Mouse (Mus musculus) MEL (cell line): ENCODE results near the gene Myo5a.

Experiments
- BHLHE40 ChIP-seq: IDR thresholded peaks from 2 replicates; pipeline ENCODE4 v1.6.1; 2012; ENCODE audit warnings: low read depth, mild to moderate bottlenecking, inconsistent platforms, low read length, improper control_type of control experiment, borderline replicate concordance
- CHD1 ChIP-seq: IDR thresholded peaks from 2 replicates; pipeline ENCODE4 v1.6.1; 2012; ENCODE audit warnings: low read depth, mild to moderate bottlenecking, inconsistent platforms, low read length, improper control_type of control experiment
- CHD2 ChIP-seq: IDR thresholded peaks from 2 replicates; pipeline ENCODE4 v1.6.1; 2011; ENCODE audit warnings: low read length, improper control_type of control experiment
- CTCF ChIP-seq, 3 experiments: IDR thresholded peaks in 2 of 3; conservative IDR thresholded peaks in 1 of 3; 2 replicates each; pipeline ENCODE4 v1.5.1; 2011 to 2012; ENCODE audit warnings: low read length in 3 of 3, low read depth in 2 of 3, mild to moderate bottlenecking in 2 of 3, improper control_type of control experiment in 1 of 3, inconsistent platforms in 1 of 3, mixed read lengths in 1 of 3, moderate library complexity in 1 of 3; ENCODE audit not compliant: control insufficient read depth in 1 of 3, insufficient read depth in 1 of 3, poor library complexity in 1 of 3, severe bottlenecking in 1 of 3
- EP300 ChIP-seq, 2 experiments: IDR thresholded peaks; 2 replicates each; pipeline ENCODE4 v1.6.1; 2011; ENCODE audit warnings: improper control_type of control experiment in 2 of 2, low read length in 2 of 2, low read depth in 1 of 2, mild to moderate bottlenecking in 1 of 2
- MXI1 ChIP-seq: IDR thresholded peaks from 2 replicates; pipeline ENCODE4 v1.6.1; 2011; ENCODE audit warnings: mild to moderate bottlenecking, low read depth, low read length, improper control_type of control experiment
- NELFE ChIP-seq: IDR thresholded peaks from 2 replicates; pipeline ENCODE4 v1.6.1; 2011; ENCODE audit warnings: low read depth, low read length, improper control_type of control experiment
- POLR2A ChIP-seq, 2 experiments: IDR thresholded peaks; 2 replicates each; pipeline ENCODE4 v1.6.1; 2011 to 2012; ENCODE audit warnings: low read length in 2 of 2, mild to moderate bottlenecking in 2 of 2, control low read depth in 1 of 2, improper control_type of control experiment in 1 of 2, low read depth in 1 of 2, moderate library complexity in 1 of 2; ENCODE audit not compliant: control insufficient read depth in 1 of 2, insufficient read depth in 1 of 2, poor library complexity in 1 of 2
- SMC3 ChIP-seq: IDR thresholded peaks from 2 replicates; pipeline ENCODE4 v1.6.1; 2011; ENCODE audit warnings: low read depth, low read length, improper control_type of control experiment
- TAL1 ChIP-seq: IDR thresholded peaks from 2 replicates; pipeline ENCODE4 v1.6.1; 2012; ENCODE audit warnings: mild to moderate bottlenecking, inconsistent platforms, low read length, moderate library complexity, mixed read lengths
- USF1 ChIP-seq: IDR thresholded peaks from 2 replicates; pipeline ENCODE4 v1.6.1; 2014; ENCODE audit warnings: low read depth, mild to moderate bottlenecking, inconsistent platforms, low read length, improper control_type of control experiment, moderate library complexity

GRCm38 (mm10) chr9:75197297-75197696 lies 126.5 kb downstream of the Myo5a start:
- TF ChIP-seq POLR2A (IDR thresholded peaks at IDR 0.05; ENCODE audit: control insufficient read depth in 1 of 2, insufficient read depth in 1 of 2, low read depth in 1 of 2, low read length in 2 of 2, poor library complexity in 1 of 2): no peak
- no peak for TF ChIP-seq SMC3
- TF ChIP-seq NELFE: no peak
- TF ChIP-seq TAL1: no peak
- 0 out of 6 replicates have a peak, but pooled peaks of 1 of the 3 experiments have one; percentile 5 for TF ChIP-seq CTCF (IDR thresholded peaks at IDR 0.05 in 2 of 3, conservative IDR thresholded peaks at IDR 0.05 in 1 of 3; ENCODE audit: control insufficient read depth in 1 of 3, insufficient read depth in 1 of 3, low read depth in 2 of 3, low read length in 3 of 3, poor library complexity in 1 of 3, severe bottlenecking in 1 of 3)
- no peak for TF ChIP-seq USF1
- no peak for TF ChIP-seq EP300 (IDR thresholded peaks at IDR 0.05; ENCODE audit: low read depth in 1 of 2, low read length in 2 of 2)
- TF ChIP-seq CHD2: no peak
- no peak for TF ChIP-seq BHLHE40
- TF ChIP-seq CHD1: no peak
- no peak for TF ChIP-seq MXI1
